Mouse (Mus musculus) megakaryocyte, embryonic 14.5 days (primary cell): ENCODE measurements at regions not wholly inside any gene's neighbourhood (a gene's known extent, or its start where the extent isn't known, plus 50 kb on each side); places are given as distances from the start of the nearest gene placed in this dataset.

Experiments
- FLI1 ChIP-seq: IDR thresholded peaks from 2 replicates; pipeline ENCODE4 v1.6.1; 2012; ENCODE audit warnings: low read length, inconsistent platforms, mixed read lengths
- GATA1 ChIP-seq: IDR thresholded peaks from 3 replicates; pipeline ENCODE4 v1.6.1; 2012; ENCODE audit warnings: mixed read lengths, low read length, inconsistent platforms, borderline replicate concordance

- TF ChIP-seq GATA1 (no peak), FLI1 (no peak)
Measured at GRCm38 (mm10) chr7:39937262-39937661, 419.7 kb downstream of the Zfp619 start.
